Mouse (Mus musculus) spleen, postnatal 10 days (tissue): ENCODE results near the gene Riok2.

Experiments used
- DNase-seq, 2 experiments: peaks; one replicate each; pipeline ENCODE4 v3.0.0; 2021 to 2022; ENCODE audit warnings: low spot score in 2 of 2

The Riok2 gene

GRCm38 (mm10) chr17:17408137-17408536 lies 34.0 kb downstream of the Riok2 start:
- no peak for DNase-seq

GRCm38 (mm10) chr17:17408720-17409478 lies 34.8 kb downstream of the Riok2 start:
- DNase-seq, result no peak

GRCm38 (mm10) chr17:17409601-17410000 lies 35.5 kb downstream of the Riok2 start:
- no peak for DNase-seq

- DNase-seq, result no peak
Observed at GRCm38 (mm10) chr17:17411443-17411842, 37.3 kb downstream of the Riok2 start.

- DNase-seq, result no peak
Observed at GRCm38 (mm10) chr17:17412176-17412575, 38.1 kb downstream of the Riok2 start.

- DNase-seq, result no peak
Observed at GRCm38 (mm10) chr17:17414206-17414605, 40.1 kb downstream of the Riok2 start.

GRCm38 (mm10) chr17:17424609-17425307 lies 50.6 kb downstream of the Riok2 start:
- no peak for DNase-seq

- no peak for DNase-seq
Observed at GRCm38 (mm10) chr17:17425308-17425813, 51.3 kb downstream of the Riok2 start.

GRCm38 (mm10) chr17:17425906-17426305 lies 51.8 kb downstream of the Riok2 start:
- no peak for DNase-seq

GRCm38 (mm10) chr17:17428888-17429287 lies 54.8 kb downstream of the Riok2 start:
- DNase-seq, result no peak

- no peak for DNase-seq
Observed at GRCm38 (mm10) chr17:17433679-17434078, 59.6 kb downstream of the Riok2 start.

GRCm38 (mm10) chr17:17438576-17439191 lies 64.6 kb downstream of the Riok2 start:
- DNase-seq, result no peak

GRCm38 (mm10) chr17:17441876-17442498 lies 67.9 kb downstream of the Riok2 start:
- no peak for DNase-seq

GRCm38 (mm10) chr17:17444297-17444886 lies 70.3 kb downstream of the Riok2 start:
- DNase-seq, result no peak
